Mouse (Mus musculus) midbrain, embryonic 11.5 days (tissue): ENCODE results near the gene Etfrf1. TPM values are rescaled to one million over a fixed set of nuclear protein-coding genes. Genes with fewer than 3 reads are reported as not detected.
A peak's percentile ranks its signal among the peaks of the same experiment; 100 is the strongest.

Source experiments
- ATAC-seq: fragments of 200-750 bp; cut with Nextera tagmentation; 2 replicates; pipeline ENCODE4 v1.8.0; 2017; ENCODE audit warnings: moderate TSS enrichment, moderate library complexity; ENCODE audit not compliant: low FRiP score
- DNase-seq: peaks from one replicate; pipeline ENCODE4 v3.0.0; 2015; ENCODE audit warnings: low spot score; ENCODE audit errors: missing footprints
- H3K27ac ChIP-seq: fragments of 300-500 bp; sonication (generic); 2 replicates; pipeline ENCODE4 v1.5.1; 2014; ENCODE audit warnings: low read depth, low read length
- H3K27me3 ChIP-seq: fragments of 300-500 bp; sonication (generic); 2 replicates; pipeline ENCODE4 v1.6.1; 2014; ENCODE audit warnings: mild to moderate bottlenecking, low read length, moderate library complexity, mixed read lengths; ENCODE audit not compliant: control insufficient read depth, insufficient read depth
- H3K36me3 ChIP-seq: fragments of 300-500 bp; sonication (generic); 2 replicates; pipeline ENCODE4 v1.6.1; 2014; ENCODE audit warnings: mild to moderate bottlenecking, low read length, moderate library complexity, mixed read lengths; ENCODE audit not compliant: control insufficient read depth, insufficient read depth
- H3K4me1 ChIP-seq: fragments of 300-500 bp; sonication (generic); 2 replicates; pipeline ENCODE4 v1.6.1; 2014; ENCODE audit warnings: low read length; ENCODE audit not compliant: control insufficient read depth, insufficient read depth
- H3K4me2 ChIP-seq: fragments of 300-500 bp; sonication (generic); 2 replicates; pipeline ENCODE4 v1.6.1; 2014; ENCODE audit warnings: mild to moderate bottlenecking, moderate library complexity
- H3K4me3 ChIP-seq: fragments of 300-500 bp; sonication (generic); 2 replicates; pipeline ENCODE4 v1.5.1; 2014; ENCODE audit warnings: low read depth, low read length
- H3K9ac ChIP-seq: fragments of 300-500 bp; sonication (generic); 2 replicates; pipeline ENCODE4 v1.6.1; 2014; ENCODE audit warnings: low read length
- H3K9me3 ChIP-seq: fragments of 300-500 bp; sonication (generic); 2 replicates; pipeline ENCODE4 v1.6.1; 2016; ENCODE audit warnings: low read length; ENCODE audit not compliant: control insufficient read depth
- WGBS: fragments of 180-500 bp; shearing (Covaris S2); extraction: QIAGEN DNeasy Blood & Tissue Kit; methylation state at CpG from one replicate; pipeline ENCODE4 v1.1.7; 2014; 5-methylcytosine and 5-hydroxymethylcytosine counted together
- polyA plus RNA-seq: library from polyadenylated mRNA; unstranded; fragments of >200 nt; fragmentation: Nextera tagmentation; extraction: Ambion mirVana; gene quantifications from 2 replicates; pipeline ENCODE4 v1.2.1, GENCODE M21; 2014

Etfrf1 gene
- 41.8 and 42.3 TPM in 2 replicates for polyA plus RNA-seq

GRCm38 (mm10) chr6:145210816-145211338 lies at the start of gene Etfrf1, which contains the start of gene Casc1:
TSS of gene Etfrf1 (plus strand) at chr6:145211134.
TSS of gene Casc1 (minus strand) at chr6:145211005.
- H3K9me3 ChIP-seq = no peaks in the 10 kb centered on the region
- peaks cover 11% of the 10 kb centered on the region for H3K4me1 ChIP-seq
- H3K4me2 ChIP-seq = peak within 1 kb of the TSS; percentile 70
- 0% methylated on average over 36 of the region's 36 CpGs for WGBS
- H3K27ac ChIP-seq = peak within 1 kb of the TSS; percentile 95
- DNase-seq (peak; percentile 100), ATAC-seq (peak; percentile 100)
- peak within 1 kb of the TSS; percentile 90 for H3K9ac ChIP-seq
- H3K4me3 ChIP-seq = peak within 1 kb of the TSS; percentile 78
- H3K27me3 ChIP-seq = no peaks in the 10 kb centered on the region
- no peaks in the 10 kb centered on the region; the same call in 1 of the 2 replicates for H3K36me3 ChIP-seq

GRCm38 (mm10) chr6:145171892-145172606 lies 38.9 kb upstream of the Etfrf1 start:
- H3K9ac ChIP-seq = no peak overlapping the region
- no peaks in the 10 kb centered on the region for H3K36me3 ChIP-seq
- no peak overlapping the region for H3K4me2 ChIP-seq
- H3K4me1 ChIP-seq = peaks cover 15% of the 10 kb centered on the region
- ATAC-seq (no peak), DNase-seq (no peak)
- 82% methylated on average over 14 of the region's 14 CpGs for WGBS
- peaks cover 3% of the 10 kb centered on the region for H3K27me3 ChIP-seq
- H3K4me3 ChIP-seq = no peak overlapping the region
- no peak overlapping the region for H3K27ac ChIP-seq
- H3K9me3 ChIP-seq = no peaks in the 10 kb centered on the region

GRCm38 (mm10) chr6:145173781-145174191 lies 37.1 kb upstream of the Etfrf1 start:
- Histone ChIP-seq H3K4me1 (peaks cover 15% of the 10 kb centered on the region), H3K27ac (no peak overlapping the region), H3K4me2 (peak overlapping the region; percentile 5; the same call in 1 of the 2 replicates), H3K27me3 (peaks cover 3% of the 10 kb centered on the region), H3K36me3 (no peaks in the 10 kb centered on the region), H3K4me3 (no peak overlapping the region), H3K9me3 (no peaks in the 10 kb centered on the region), H3K9ac (no peak overlapping the region)
- WGBS = 3% methylated on average over 8 of the region's 11 CpGs
- peak; percentile 86 for ATAC-seq
- peak; percentile 90 for DNase-seq

GRCm38 (mm10) chr6:145175571-145175981 lies 35.4 kb upstream of the Etfrf1 start:
- Histone ChIP-seq H3K4me2 (no peak overlapping the region), H3K4me3 (no peak overlapping the region), H3K9me3 (no peaks in the 10 kb centered on the region), H3K27me3 (peaks cover 3% of the 10 kb centered on the region), H3K36me3 (no peaks in the 10 kb centered on the region), H3K9ac (no peak overlapping the region), H3K4me1 (peaks cover 15% of the 10 kb centered on the region), H3K27ac (no peak overlapping the region)
- 43% methylated on average over 9 of the region's 9 CpGs for WGBS
- DNase-seq (peak; percentile 84), ATAC-seq (no peak)

- Histone ChIP-seq H3K4me3 (no peak overlapping the region), H3K9ac (no peak overlapping the region), H3K9me3 (no peaks in the 10 kb centered on the region), H3K27me3 (peaks cover 3% of the 10 kb centered on the region), H3K36me3 (no peaks in the 10 kb centered on the region), H3K27ac (no peak overlapping the region), H3K4me2 (no peak overlapping the region), H3K4me1 (peaks cover 15% of the 10 kb centered on the region)
- DNase-seq (no peak), ATAC-seq (no peak)
- 49% methylated on average over 10 of the region's 10 CpGs for WGBS
Measured at GRCm38 (mm10) chr6:145176474-145176873, 34.5 kb upstream of the Etfrf1 start.

GRCm38 (mm10) chr6:145179665-145180064 lies 31.3 kb upstream of the Etfrf1 start:
- peak; percentile 71 for ATAC-seq
- 28% methylated on average over 6 of the region's 6 CpGs for WGBS
- H3K27ac ChIP-seq = no peak overlapping the region
- peak; percentile 93 for DNase-seq
- no peak overlapping the region for H3K4me3 ChIP-seq
- no peaks in the 10 kb centered on the region for H3K9me3 ChIP-seq
- no peak overlapping the region for H3K4me2 ChIP-seq
- peaks cover 3% of the 10 kb centered on the region for H3K27me3 ChIP-seq
- H3K4me1 ChIP-seq = peaks cover 4% of the 10 kb centered on the region
- no peak overlapping the region for H3K9ac ChIP-seq
- no peaks in the 10 kb centered on the region for H3K36me3 ChIP-seq

- ATAC-seq (no peak), DNase-seq (no peak)
- H3K9me3 ChIP-seq = no peaks in the 10 kb centered on the region
- H3K4me1 ChIP-seq = no peaks in the 10 kb centered on the region
- H3K36me3 ChIP-seq = no peaks in the 10 kb centered on the region
- WGBS = 84% methylated on average over 8 of the region's 8 CpGs
- no peak overlapping the region for H3K9ac ChIP-seq
- H3K27me3 ChIP-seq = no peaks in the 10 kb centered on the region
- no peak overlapping the region for H3K27ac ChIP-seq
- H3K4me2 ChIP-seq = no peak overlapping the region
- H3K4me3 ChIP-seq = no peak overlapping the region
Measured at GRCm38 (mm10) chr6:145182044-145182443, 28.9 kb upstream of the Etfrf1 start.

- Histone ChIP-seq H3K4me3 (no peak overlapping the region), H3K36me3 (no peaks in the 10 kb centered on the region), H3K27me3 (no peaks in the 10 kb centered on the region), H3K27ac (no peak overlapping the region), H3K4me1 (no peaks in the 10 kb centered on the region), H3K4me2 (no peak overlapping the region), H3K9me3 (no peaks in the 10 kb centered on the region), H3K9ac (no peak overlapping the region)
- DNase-seq (no peak), ATAC-seq (no peak)
- WGBS = 82% methylated on average over 1 of the region's 1 CpGs
Measured at GRCm38 (mm10) chr6:145186096-145186495, 24.8 kb upstream of the Etfrf1 start.
